Mouse (Mus musculus) kidney, embryonic 14.5 days (tissue): Measurements from ENCODE around the gene Cops3. TPM values are rescaled to one million over a fixed set of nuclear protein-coding genes. Genes with fewer than 3 reads are reported as not detected.

Experiments used
- ATAC-seq: fragments of 200-750 bp; cut with Nextera tagmentation; 2 replicates; pipeline ENCODE4 v1.8.0; 2017; ENCODE audit warnings: moderate number of reproducible peaks, mild to moderate bottlenecking, moderate TSS enrichment, moderate library complexity; ENCODE audit not compliant: low FRiP score, low TSS enrichment
- H3K27ac ChIP-seq: fragments of 300-500 bp; sonication (generic); 2 replicates; pipeline ENCODE4 v1.5.1; 2014; ENCODE audit warnings: low read depth, mild to moderate bottlenecking, low read length, moderate library complexity, mixed read lengths
- H3K27me3 ChIP-seq: fragments of 300-500 bp; sonication (generic); 2 replicates; pipeline ENCODE4 v1.6.1; 2014; ENCODE audit warnings: mild to moderate bottlenecking, low read length; ENCODE audit not compliant: control insufficient read depth, insufficient read depth
- H3K36me3 ChIP-seq: fragments of 300-500 bp; sonication (generic); 2 replicates; pipeline ENCODE4 v1.6.1; 2014; ENCODE audit warnings: low read length, mixed read lengths; ENCODE audit not compliant: control insufficient read depth, insufficient read depth
- H3K4me1 ChIP-seq: fragments of 300-500 bp; sonication (generic); 2 replicates; pipeline ENCODE4 v1.6.1; 2014; ENCODE audit warnings: low read length, mixed read lengths; ENCODE audit not compliant: control insufficient read depth, insufficient read depth
- H3K4me2 ChIP-seq: fragments of 300-500 bp; sonication (generic); replicated peaks from 2 replicates; pipeline ENCODE4 v1.6.1; 2014; ENCODE audit warnings: low read depth, mild to moderate bottlenecking, low read length
- H3K4me3 ChIP-seq: fragments of 300-500 bp; sonication (generic); 2 replicates; pipeline ENCODE4 v1.5.1; 2014; ENCODE audit warnings: mild to moderate bottlenecking, low read length
- H3K9ac ChIP-seq: fragments of 300-500 bp; sonication (generic); 2 replicates; pipeline ENCODE4 v1.6.1; 2014; ENCODE audit warnings: low read depth, mild to moderate bottlenecking, low read length, moderate library complexity
- H3K9me3 ChIP-seq: fragments of 300-500 bp; sonication (generic); 2 replicates; pipeline ENCODE4 v1.6.1; 2016; ENCODE audit warnings: low read length; ENCODE audit not compliant: control insufficient read depth
- WGBS: fragments of 180-500 bp; shearing (Covaris S2); extraction: QIAGEN DNeasy Blood & Tissue Kit; methylation state at CpG from one replicate; pipeline ENCODE4 v1.1.7; 2014; 5-methylcytosine and 5-hydroxymethylcytosine counted together
- polyA plus RNA-seq: library from polyadenylated mRNA; unstranded; fragments of >200 nt; fragmentation: Nextera tagmentation; extraction: Ambion mirVana; gene quantifications from 2 replicates; pipeline ENCODE4 v1.2.1, GENCODE M21; 2014

Gene Cops3
- polyA plus RNA-seq, 1 experiment from 2014 or later = 241 TPM

GRCm38 (mm10) chr11:59775435-59776148 is 64.0 kb downstream of the Cops3 start:
- no peak overlapping the region for H3K27ac ChIP-seq
- H3K4me3 ChIP-seq = no peak overlapping the region
- peaks cover 66% of the 10 kb centered on the region for H3K36me3 ChIP-seq
- H3K9ac ChIP-seq = no peak overlapping the region
- 83% methylated on average over 13 of the region's 13 CpGs for WGBS
- no peak for ATAC-seq
- no peaks in the 10 kb centered on the region for H3K27me3 ChIP-seq
- no peak overlapping the region for H3K4me2 ChIP-seq
- H3K4me1 ChIP-seq = no peaks in the 10 kb centered on the region
- no peaks in the 10 kb centered on the region for H3K9me3 ChIP-seq

DNA sequence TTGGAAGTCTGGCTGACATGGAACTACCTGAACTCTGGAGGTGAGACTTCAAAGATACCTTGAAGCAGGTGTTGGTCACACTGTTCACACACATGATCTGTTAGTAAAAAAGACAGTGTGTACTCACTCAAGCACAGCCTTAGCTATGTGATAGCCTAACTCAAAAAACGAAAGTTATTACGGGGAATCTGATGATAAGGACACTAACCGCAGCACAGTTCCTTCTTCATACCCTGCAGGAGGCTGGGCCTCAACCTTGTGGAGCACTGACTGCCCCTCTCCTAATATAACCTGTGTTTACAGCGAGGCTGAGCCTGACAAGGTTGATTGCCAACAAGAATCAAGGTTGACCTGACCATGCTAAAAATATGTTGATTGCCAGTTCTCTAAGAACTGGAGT is 65.1 kb downstream of the Cops3 start:
- Histone ChIP-seq H3K9ac (no peak overlapping the region), H3K36me3 (peaks cover 76% of the 10 kb centered on the region), H3K4me1 (no peaks in the 10 kb centered on the region), H3K27me3 (no peaks in the 10 kb centered on the region), H3K4me2 (no peak overlapping the region), H3K9me3 (no peaks in the 10 kb centered on the region), H3K27ac (no peak overlapping the region), H3K4me3 (no peak overlapping the region)
- 93% methylated on average over 4 of the region's 4 CpGs for WGBS
- ATAC-seq = no peak

DNA sequence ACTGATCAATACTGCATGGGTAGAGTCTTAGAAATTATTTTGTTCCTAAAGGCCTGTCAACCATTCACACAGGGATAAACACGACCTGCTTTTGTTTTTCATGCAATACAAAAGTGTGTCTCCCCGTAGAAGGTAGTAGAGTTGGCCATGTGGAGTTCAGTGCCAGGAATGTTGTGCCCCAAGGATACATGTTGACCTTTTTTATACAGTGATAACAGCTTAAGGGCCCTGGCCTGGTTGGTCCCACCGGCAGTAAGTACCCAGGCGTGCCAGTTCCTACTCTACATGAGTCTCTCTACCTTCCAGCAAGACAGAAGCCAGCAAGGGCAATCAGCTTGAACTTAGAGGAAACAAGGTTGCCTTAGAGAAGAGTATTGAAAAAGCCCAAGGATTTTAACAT is 66.7 kb downstream of the Cops3 start:
- 89% methylated on average over 4 of the region's 4 CpGs for WGBS
- ATAC-seq = no peak

DNA sequence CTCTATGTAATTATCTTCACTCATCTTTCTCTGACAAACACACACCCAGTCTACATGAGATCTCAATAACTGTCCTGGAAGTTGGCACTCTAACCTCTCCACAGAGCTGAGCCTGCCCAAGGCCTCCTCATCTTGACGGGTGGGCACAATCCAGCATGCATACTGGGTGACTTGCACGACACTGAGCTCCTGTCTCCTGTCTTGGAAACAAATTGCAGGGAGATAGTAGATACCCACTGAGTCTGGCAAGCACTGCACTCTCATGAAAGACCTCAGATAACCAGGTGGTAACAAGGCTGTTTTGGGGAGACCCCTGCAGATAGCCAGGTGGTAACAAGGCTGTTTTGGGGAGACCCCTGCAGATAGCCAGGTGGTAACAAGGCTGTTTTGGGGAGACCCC is 67.3 kb downstream of the Cops3 start:
- Histone ChIP-seq H3K9ac (no peak overlapping the region), H3K4me3 (no peak overlapping the region), H3K36me3 (peaks cover 97% of the 10 kb centered on the region), H3K9me3 (no peaks in the 10 kb centered on the region), H3K27me3 (no peaks in the 10 kb centered on the region), H3K27ac (no peak overlapping the region), H3K4me1 (no peaks in the 10 kb centered on the region), H3K4me2 (no peak overlapping the region)
- 81% methylated on average over 2 of the region's 2 CpGs for WGBS
- no peak for ATAC-seq

More for the DNA sequence above, 66.7 kb downstream of the Cops3 start:
- Histone ChIP-seq H3K4me1 (no peaks in the 10 kb centered on the region), H3K9ac (no peak overlapping the region), H3K27ac (no peak overlapping the region), H3K4me2 (no peak overlapping the region), H3K9me3 (no peaks in the 10 kb centered on the region), H3K4me3 (no peak overlapping the region), H3K27me3 (no peaks in the 10 kb centered on the region), H3K36me3 (peaks cover 92% of the 10 kb centered on the region)

DNA sequence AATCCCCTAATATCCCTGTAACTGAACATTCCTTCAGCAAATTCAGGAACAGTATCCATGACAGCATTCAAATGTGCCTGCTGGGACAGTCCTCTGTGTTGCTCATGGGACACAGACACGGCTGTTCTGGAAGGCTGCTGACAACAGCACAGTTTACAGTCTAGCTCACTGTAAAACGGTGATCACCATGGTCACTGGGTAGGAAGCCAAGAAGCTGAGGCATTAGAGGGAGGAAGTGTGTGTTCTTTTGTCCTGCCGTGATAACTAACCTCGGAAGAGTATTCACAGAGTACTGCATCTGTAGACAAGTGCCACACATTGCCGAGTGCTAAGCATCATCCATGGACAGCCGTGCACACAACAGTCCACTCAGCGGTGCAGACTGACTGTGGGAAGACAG is 68.9 kb downstream of the Cops3 start:
- Histone ChIP-seq H3K4me2 (no peak overlapping the region), H3K9me3 (no peaks in the 10 kb centered on the region), H3K27ac (no peak overlapping the region), H3K27me3 (no peaks in the 10 kb centered on the region), H3K4me3 (no peak overlapping the region), H3K9ac (no peak overlapping the region), H3K4me1 (no peaks in the 10 kb centered on the region), H3K36me3 (peaks cover 96% of the 10 kb centered on the region)
- WGBS = 94% methylated on average over 7 of the region's 7 CpGs
- ATAC-seq = no peak

- WGBS = 88% methylated on average over 6 of the region's 6 CpGs
- H3K4me2 ChIP-seq = no peak overlapping the region
- H3K9ac ChIP-seq = no peak overlapping the region
- no peak overlapping the region for H3K4me3 ChIP-seq
- H3K27ac ChIP-seq = no peak overlapping the region
- no peaks in the 10 kb centered on the region for H3K4me1 ChIP-seq
- H3K9me3 ChIP-seq = no peaks in the 10 kb centered on the region
- H3K27me3 ChIP-seq = no peaks in the 10 kb centered on the region
- no peak for ATAC-seq
- peaks cover 95% of the 10 kb centered on the region for H3K36me3 ChIP-seq
Observed at GRCm38 (mm10) chr11:59769738-59770137, 69.9 kb downstream of the Cops3 start.

DNA sequence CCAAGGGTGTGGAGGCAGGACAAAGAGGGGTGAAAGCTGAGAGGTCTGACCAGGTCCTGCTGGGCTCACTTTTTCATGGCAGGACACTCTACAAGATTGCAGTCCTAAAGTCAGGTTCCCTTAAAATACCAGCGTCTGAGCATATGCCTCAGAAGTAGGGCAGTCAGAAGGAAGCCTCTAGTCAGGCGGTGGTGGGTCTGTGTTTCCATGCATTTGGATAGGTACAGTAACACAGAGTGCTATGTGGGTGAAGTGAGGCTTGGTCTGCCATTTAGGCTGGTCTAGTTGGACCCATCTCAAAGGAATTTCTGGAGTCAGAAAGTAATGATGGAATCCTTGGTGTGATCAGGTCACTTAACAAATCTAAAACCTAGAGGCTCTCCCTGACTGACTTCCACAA is 70.3 kb downstream of the Cops3 start:
- peaks cover 95% of the 10 kb centered on the region for H3K36me3 ChIP-seq
- ATAC-seq = no peak
- no peaks in the 10 kb centered on the region for H3K4me1 ChIP-seq
- no peak overlapping the region for H3K4me2 ChIP-seq
- no peaks in the 10 kb centered on the region for H3K9me3 ChIP-seq
- 87% methylated on average over 2 of the region's 2 CpGs for WGBS
- H3K27ac ChIP-seq = no peak overlapping the region
- no peaks in the 10 kb centered on the region for H3K27me3 ChIP-seq
- H3K4me3 ChIP-seq = no peak overlapping the region
- no peak overlapping the region for H3K9ac ChIP-seq

Other genes with a start within 250 kb of the Cops3 start
- gene Olfr223, start 246.5 kb downstream of the Cops3 start, polyA plus RNA-seq = not detected in 2 replicates
- gene Mprip, start 178.5 kb downstream of the Cops3 start, polyA plus RNA-seq = 53.4 and 64.1 TPM in 2 replicates
- gene Pld6, start 52.2 kb downstream of the Cops3 start, polyA plus RNA-seq = 1.3 and 1.4 TPM in 2 replicates
- 18.9 and 30.2 TPM in 2 replicates for gene Flcn, start 29.8 kb downstream of the Cops3 start, polyA plus RNA-seq
- gene Nt5m, start 391 bp downstream of the Cops3 start, polyA plus RNA-seq = 35.0 and 36.0 TPM in 2 replicates
- 41.3 and 43.7 TPM in 2 replicates for gene Med9, start 108.4 kb upstream of the Cops3 start, polyA plus RNA-seq
- gene Rasd1, start 125.1 kb upstream of the Cops3 start, polyA plus RNA-seq = 3.0 and 3.6 TPM in 2 replicates
- gene Pemt, start 206.7 kb upstream of the Cops3 start, polyA plus RNA-seq = 13.6 and 13.9 TPM in 2 replicates